Mouse (Mus musculus) CH12.LX (cell line): ENCODE results near the gene Omt2b. TPM values are rescaled to one million over a fixed set of nuclear protein-coding genes. Genes with fewer than 3 reads are reported as not detected.

Experiments used
- DNase-seq: peaks from one replicate; pipeline ENCODE4 v3.0.0-alpha.2; 2013; ENCODE audit errors: extremely low read depth
- H3K27ac ChIP-seq: 2 replicates; pipeline ENCODE4 v1.5.1; 2012; ENCODE audit warnings: low read depth, mild to moderate bottlenecking, control low read depth, moderate library complexity; ENCODE audit not compliant: insufficient read depth
- H3K27me3 ChIP-seq: replicated peaks from 2 replicates; pipeline ENCODE3; 2012; ENCODE audit warnings: inconsistent platforms
- H3K36me3 ChIP-seq, 2 experiments: replicated peaks in 1 of 2; 2 replicates each; pipeline versions ENCODE3 to v1.6.1; 2012; ENCODE audit warnings: inconsistent platforms in 1 of 2, low read length in 1 of 2, mild to moderate bottlenecking in 1 of 2, mixed read lengths in 1 of 2, moderate library complexity in 1 of 2; ENCODE audit not compliant: control insufficient read depth in 1 of 2, insufficient read depth in 1 of 2
- H3K4me1 ChIP-seq, 2 experiments: 2 replicates each; pipeline ENCODE4 v1.6.1; 2012; ENCODE audit warnings: inconsistent platforms in 1 of 2, moderate library complexity in 1 of 2; ENCODE audit not compliant: insufficient read depth in 2 of 2, control insufficient read depth in 1 of 2
- H3K4me2 ChIP-seq: 2 replicates; pipeline ENCODE4 v1.6.1; 2012; ENCODE audit warnings: low read depth, mild to moderate bottlenecking, control low read depth; ENCODE audit not compliant: poor library complexity, insufficient read depth, severe bottlenecking
- H3K4me3 ChIP-seq, 3 experiments: fragments of 150-350 bp in 1 of 3; sonication (generic) in 1 of 3; replicated peaks in 1 of 3; 2 replicates each; pipeline versions ENCODE3 to v1.5.1; 2011 to 2012; ENCODE audit warnings: low read depth in 2 of 3, low read length in 2 of 3, mild to moderate bottlenecking in 2 of 3, moderate library complexity in 2 of 3, control low read depth in 1 of 3, improper control_type of control experiment in 1 of 3, inconsistent platforms in 1 of 3, mixed read lengths in 1 of 3; ENCODE audit not compliant: poor library complexity in 1 of 3
- H3K79me2 ChIP-seq: replicated peaks from 2 replicates; pipeline ENCODE4 v1.6.1; 2012; ENCODE audit warnings: mild to moderate bottlenecking, moderate library complexity; ENCODE audit not compliant: control insufficient read depth, poor library complexity, insufficient read depth, severe bottlenecking; ENCODE audit errors: extremely low read depth
- H3K9ac ChIP-seq: 2 replicates; pipeline ENCODE4 v1.6.1; 2012; ENCODE audit warnings: low read depth, mild to moderate bottlenecking, control low read depth, moderate library complexity; ENCODE audit not compliant: insufficient read depth
- H3K9me3 ChIP-seq: replicated peaks from 2 replicates; pipeline ENCODE3; 2012; ENCODE audit warnings: low read length, inconsistent platforms, mixed read lengths
- BHLHE40 ChIP-seq: IDR thresholded peaks from 2 replicates; pipeline ENCODE4 v1.6.1; 2011; ENCODE audit warnings: mild to moderate bottlenecking, low read depth, low read length, improper control_type of control experiment
- CHD1 ChIP-seq: IDR thresholded peaks from 2 replicates; pipeline ENCODE4 v1.6.1; 2012; ENCODE audit warnings: low read depth, low read length, improper control_type of control experiment, inconsistent platforms
- CHD2 ChIP-seq: IDR thresholded peaks from 2 replicates; pipeline ENCODE4 v1.6.1; 2011; ENCODE audit warnings: low read length, improper control_type of control experiment
- CTCF ChIP-seq, 2 experiments: IDR thresholded peaks in 1 of 2; conservative IDR thresholded peaks in 1 of 2; 2 replicates each; pipeline ENCODE4 v1.5.1; 2011 to 2012; ENCODE audit warnings: low read depth in 2 of 2, low read length in 2 of 2, improper control_type of control experiment in 1 of 2, inconsistent platforms in 1 of 2, mild to moderate bottlenecking in 1 of 2, moderate library complexity in 1 of 2
- EP300 ChIP-seq: IDR thresholded peaks from 2 replicates; pipeline ENCODE4 v1.6.1; 2011; ENCODE audit warnings: low read length, improper control_type of control experiment
- ETS1 ChIP-seq: conservative IDR thresholded peaks from 2 replicates; pipeline ENCODE4 v1.6.1; 2012; ENCODE audit warnings: low read depth, mild to moderate bottlenecking, inconsistent platforms, low read length, improper control_type of control experiment, moderate library complexity
- GABPA ChIP-seq: IDR thresholded peaks from 2 replicates; pipeline ENCODE4 v1.6.1; 2012; ENCODE audit warnings: low read depth, low read length, improper control_type of control experiment, inconsistent platforms; ENCODE audit not compliant: insufficient replicate concordance
- HCFC1 ChIP-seq: IDR thresholded peaks from 2 replicates; pipeline ENCODE4 v1.6.1; 2012; ENCODE audit warnings: low read depth, mild to moderate bottlenecking, inconsistent platforms, low read length, improper control_type of control experiment
- IRF4 ChIP-seq: IDR thresholded peaks from 2 replicates; pipeline ENCODE4 v1.6.1; 2014; ENCODE audit warnings: low read depth, mild to moderate bottlenecking, inconsistent platforms, low read length, improper control_type of control experiment
- JUND ChIP-seq: conservative IDR thresholded peaks from 2 replicates; pipeline ENCODE4 v1.6.1; 2011; ENCODE audit warnings: low read depth, low read length, improper control_type of control experiment
- MAFK ChIP-seq: IDR thresholded peaks from 2 replicates; pipeline ENCODE4 v1.6.1; 2011; ENCODE audit warnings: low read length, improper control_type of control experiment; ENCODE audit not compliant: insufficient replicate concordance
- MAX ChIP-seq: IDR thresholded peaks from 2 replicates; pipeline ENCODE4 v1.6.1; 2011; ENCODE audit warnings: low read length, improper control_type of control experiment
- MAZ ChIP-seq: IDR thresholded peaks from 2 replicates; pipeline ENCODE4 v1.6.1; 2012; ENCODE audit warnings: low read depth, mild to moderate bottlenecking, inconsistent platforms, low read length, improper control_type of control experiment, moderate library complexity
- MEF2A ChIP-seq: IDR thresholded peaks from 2 replicates; pipeline ENCODE4 v1.6.1; 2014; ENCODE audit warnings: low read depth, mild to moderate bottlenecking, inconsistent platforms, low read length, improper control_type of control experiment, borderline replicate concordance
- MXI1 ChIP-seq: IDR thresholded peaks from 2 replicates; pipeline ENCODE4 v1.6.1; 2011; ENCODE audit warnings: mild to moderate bottlenecking, low read depth, low read length, improper control_type of control experiment
- MYC ChIP-seq: IDR thresholded peaks from 2 replicates; pipeline ENCODE4 v1.6.1; 2011; ENCODE audit warnings: low read depth, mild to moderate bottlenecking, improper control_type of control experiment, low read length
- NELFE ChIP-seq: IDR thresholded peaks from 2 replicates; pipeline ENCODE4 v1.6.1; 2011; ENCODE audit warnings: low read depth, low read length, improper control_type of control experiment
- NRF1 ChIP-seq: IDR thresholded peaks from 2 replicates; pipeline ENCODE4 v1.6.1; 2014; ENCODE audit warnings: low read depth, mild to moderate bottlenecking, inconsistent platforms, low read length, improper control_type of control experiment, moderate library complexity
- PAX5 ChIP-seq: IDR thresholded peaks from 2 replicates; pipeline ENCODE4 v1.6.1; 2012; ENCODE audit warnings: low read length, inconsistent platforms, mixed read lengths
- POLR2A ChIP-seq: IDR thresholded peaks from 2 replicates; pipeline ENCODE4 v1.6.1; 2011; ENCODE audit warnings: low read depth, mild to moderate bottlenecking, improper control_type of control experiment, low read length
- POLR2AphosphoS2 ChIP-seq: IDR thresholded peaks from 2 replicates; pipeline ENCODE4 v1.6.1; 2011; ENCODE audit warnings: low read depth, low read length, improper control_type of control experiment
- RAD21 ChIP-seq: IDR thresholded peaks from 2 replicates; pipeline ENCODE4 v1.6.1; 2011; ENCODE audit warnings: low read depth, mild to moderate bottlenecking, low read length, improper control_type of control experiment, moderate library complexity
- RCOR1 ChIP-seq: conservative IDR thresholded peaks from 2 replicates; pipeline ENCODE4 v1.6.1; 2012; ENCODE audit warnings: low read depth, mild to moderate bottlenecking, inconsistent platforms, low read length, improper control_type of control experiment
- SIN3A ChIP-seq: IDR thresholded peaks from 2 replicates; pipeline ENCODE4 v1.6.1; 2012; ENCODE audit warnings: low read length, improper control_type of control experiment, inconsistent platforms
- SMC3 ChIP-seq: IDR thresholded peaks from 2 replicates; pipeline ENCODE4 v1.6.1; 2011; ENCODE audit warnings: low read depth, low read length, improper control_type of control experiment
- TBP ChIP-seq: conservative IDR thresholded peaks from 2 replicates; pipeline ENCODE4 v1.6.1; 2011; ENCODE audit warnings: low read depth, low read length, improper control_type of control experiment
- TCF12 ChIP-seq: IDR thresholded peaks from 2 replicates; pipeline ENCODE4 v1.6.1; 2014; ENCODE audit warnings: low read depth, mild to moderate bottlenecking, inconsistent platforms, low read length, improper control_type of control experiment
- UBTF ChIP-seq: IDR thresholded peaks from 2 replicates; pipeline ENCODE4 v1.6.1; 2012; ENCODE audit warnings: low read depth, mild to moderate bottlenecking, inconsistent platforms, low read length, improper control_type of control experiment, moderate library complexity
- USF1 ChIP-seq: IDR thresholded peaks from 2 replicates; pipeline ENCODE4 v1.6.1; 2014; ENCODE audit warnings: low read depth, mild to moderate bottlenecking, inconsistent platforms, low read length, improper control_type of control experiment
- USF2 ChIP-seq: conservative IDR thresholded peaks from 2 replicates; pipeline ENCODE4 v1.6.1; 2011; ENCODE audit warnings: low read depth, low read length, improper control_type of control experiment
- ZC3H11A ChIP-seq: IDR thresholded peaks from 2 replicates; pipeline ENCODE4 v1.6.1; 2012; ENCODE audit warnings: low read depth, mild to moderate bottlenecking, inconsistent platforms, low read length, improper control_type of control experiment
- ZKSCAN1 ChIP-seq: IDR thresholded peaks from 2 replicates; pipeline ENCODE4 v1.6.1; 2012; ENCODE audit warnings: low read depth, inconsistent platforms, low read length, improper control_type of control experiment, borderline replicate concordance
- ZMIZ1 ChIP-seq: IDR thresholded peaks from 2 replicates; pipeline ENCODE4 v1.6.1; 2012; ENCODE audit warnings: low read depth, mild to moderate bottlenecking, inconsistent platforms, low read length, improper control_type of control experiment
- ZNF384 ChIP-seq: IDR thresholded peaks from 2 replicates; pipeline ENCODE4 v1.6.1; 2012; ENCODE audit warnings: low read depth, low read length, improper control_type of control experiment, inconsistent platforms
- dilution Hi-C: fragments of 300-500 bp; cut with MboI; formaldehyde crosslinking; loops from 2 replicates; pipeline ENCODE4 v1.14.3; 2020; ENCODE audit warnings: low sequenced_read_pairs; ENCODE audit not compliant: extremely low pct_unique_long_range_greater_than_20kb, extremely low pct_ligation_motif_present
- in situ Hi-C: fragments of 300-500 bp; cut with MboI; formaldehyde crosslinking; loops from 3 replicates; pipeline ENCODE4 v1.14.3; 2019; ENCODE audit warnings: low sequenced_read_pairs, low pct_ligation_motif_present, low pct_unique_long_range_greater_than_20kb, mixed read lengths
- polyA plus RNA-seq: library from polyadenylated mRNA; unstranded; fragments of >175 nt; gene quantifications from 2 replicates; pipeline ENCODE4 v1.2.1, GENCODE M21; 2012; ENCODE audit warnings: low read depth; ENCODE audit not compliant: insufficient read length
- total RNA-seq, 2 experiments: library from RNA; depleted of rRNA; stranded (reverse); fragments of 300-350 nt in 1 of 2; fragments of >200 nt in 1 of 2; gene quantifications; 2 replicates each; pipeline ENCODE4 v1.2.3; 2012 to 2014

Omt2b gene
- total and polyA plus RNA-seq, 3 experiments = not detected

GRCm38 (mm10) chr9:78355611-78356010, 28.2 kb downstream of the Omt2b start, which contains the start of gene Gsta2:
TSS of gene Gsta2 (minus strand) at chr9:78355788.
- no peaks in the 10 kb centered on the region for H3K79me2 ChIP-seq
- peaks cover 39% of the 10 kb centered on the region for H3K27me3 ChIP-seq
- dilution Hi-C loops (no loop called here), in situ Hi-C loops (no loop called here)
- H3K27ac ChIP-seq = no peak within 1 kb of the TSS
- H3K4me3 ChIP-seq = no peak within 1 kb of the TSS
- H3K9ac ChIP-seq = no peak within 1 kb of the TSS
- no peaks in the 10 kb centered on the region for H3K4me1 ChIP-seq
- no peak for DNase-seq
- no peak for TF ChIP-seq ZMIZ1
- TF ChIP-seq RAD21 = no peak
- TF ChIP-seq USF2 = no peak
- TF ChIP-seq MAZ = no peak
- TF ChIP-seq POLR2AphosphoS2 = no peak
- TF ChIP-seq UBTF = no peak
- no peak for TF ChIP-seq CHD2
- no peaks in the 10 kb centered on the region for H3K36me3 ChIP-seq
- H3K9me3 ChIP-seq = no peaks in the 10 kb centered on the region
- no peak within 1 kb of the TSS for H3K4me2 ChIP-seq

GRCm38 (mm10) chr9:78358053-78358452, 30.7 kb downstream of the Omt2b start:
- in situ Hi-C loops = no loop called here
- Histone ChIP-seq H3K27me3 (peaks cover 30% of the 10 kb centered on the region), H3K4me1 (no peaks in the 10 kb centered on the region), H3K27ac (no peak overlapping the region), H3K9ac (no peak overlapping the region), H3K79me2 (no peaks in the 10 kb centered on the region), H3K9me3 (no peaks in the 10 kb centered on the region), H3K36me3 (no peaks in the 10 kb centered on the region), H3K4me2 (no peak overlapping the region), H3K4me3 (no peak overlapping the region)
- dilution Hi-C loops = no loop called here
- peak; percentile 57 for DNase-seq
- no peak for TF ChIP-seq MYC
- no peak for TF ChIP-seq MAX
- no peak for TF ChIP-seq NELFE
- no peak for TF ChIP-seq TBP
- TF ChIP-seq POLR2A = no peak
- TF ChIP-seq MEF2A = no peak
- TF ChIP-seq NRF1 = no peak
- no peak for TF ChIP-seq MXI1
- no peak for TF ChIP-seq HCFC1
- TF ChIP-seq USF1 = no peak
- no peak for TF ChIP-seq PAX5
- no peak for TF ChIP-seq EP300
- TF ChIP-seq IRF4 = peak; percentile 42; the same call in 1 of the 2 replicates
- no peak for TF ChIP-seq TCF12
- no peak for TF ChIP-seq MAFK
- peak; percentile 66 for TF ChIP-seq RAD21
- no peak for TF ChIP-seq CHD2
- no peak for TF ChIP-seq USF2
- no peak for TF ChIP-seq GABPA
- TF ChIP-seq ZKSCAN1 = no peak
- peak; percentile 62 for TF ChIP-seq SMC3
- TF ChIP-seq SIN3A = no peak
- no peak for TF ChIP-seq JUND
- TF ChIP-seq ETS1 = no peak
- no peak for TF ChIP-seq ZMIZ1
- TF ChIP-seq ZC3H11A = no peak
- no peak for TF ChIP-seq ZNF384
- no peak for TF ChIP-seq BHLHE40
- no peak for TF ChIP-seq RCOR1
- TF ChIP-seq POLR2AphosphoS2 = no peak
- TF ChIP-seq CTCF (conservative IDR thresholded peaks at IDR 0.05 in 1 of 2, IDR thresholded peaks at IDR 0.05 in 1 of 2; ENCODE audit: low read depth in 2 of 2, low read length in 2 of 2) = peak; percentile 74 to 79
- no peak for TF ChIP-seq UBTF
- no peak for TF ChIP-seq CHD1
